Mouse (Mus musculus) cerebellum, adult 2 months (tissue): ENCODE data around the gene Ccdc117. TPM values are rescaled to one million over a fixed set of nuclear protein-coding genes. Genes with fewer than 3 reads are reported as not detected.

Experiments used
- DNase-seq, 2 experiments: peaks; one replicate each; pipeline ENCODE4 v3.0.0; 2021
- H3K27ac ChIP-seq: fragments of 200-500 bp; 2 replicates; pipeline ENCODE4 v1.5.1; 2012; ENCODE audit warnings: low read length, control low read depth, inconsistent platforms; ENCODE audit not compliant: insufficient read depth
- H3K27me3 ChIP-seq: fragments of 200-500 bp; 2 replicates; pipeline ENCODE4 v1.6.1; 2012; ENCODE audit warnings: inconsistent platforms, mild to moderate bottlenecking, low read length, moderate library complexity; ENCODE audit not compliant: control insufficient read depth, insufficient read depth
- H3K4me1 ChIP-seq: fragments of 200-500 bp; 2 replicates; pipeline ENCODE4 v1.6.1; 2011; ENCODE audit warnings: low read length; ENCODE audit not compliant: control insufficient read depth, insufficient read depth
- H3K4me3 ChIP-seq: fragments of 200-500 bp; replicated peaks from 2 replicates; pipeline ENCODE3; 2011; ENCODE audit warnings: mild to moderate bottlenecking, low read depth, low read length, control low read depth; ENCODE audit not compliant: insufficient read depth
- CTCF ChIP-seq: fragments of 200-500 bp; IDR thresholded peaks from 2 replicates; pipeline ENCODE4 v1.5.1; 2011; ENCODE audit warnings: low read depth, mild to moderate bottlenecking, control low read depth, low read length, moderate library complexity, borderline replicate concordance; ENCODE audit not compliant: insufficient read depth
- POLR2A ChIP-seq: fragments of 200-500 bp; IDR thresholded peaks from 2 replicates; pipeline ENCODE4 v1.6.1; 2011; ENCODE audit warnings: low read length, control low read depth, borderline replicate concordance; ENCODE audit not compliant: insufficient read depth
- WGBS: fragments of 180-500 bp; shearing (Covaris S2); methylation state at CpG from one replicate; pipeline ENCODE4 v1.1.7; 2018; 5-methylcytosine and 5-hydroxymethylcytosine counted together
- polyA plus RNA-seq: library from polyadenylated mRNA; depleted of rRNA; stranded (reverse); fragments of >200 nt; gene quantifications from 2 replicates; pipeline ENCODE4 v1.2.3, GENCODE M21; 2012

The Ccdc117 gene
- polyA plus RNA-seq, 1 experiment = 13.1 TPM

GRCm38 (mm10) chr11:5528841-5529240 lies 13.1 kb downstream of the Ccdc117 start:
- Histone ChIP-seq H3K27me3 (no peaks in the 10 kb centered on the region), H3K4me3 (no peak overlapping the region), H3K27ac (no peak overlapping the region), H3K4me1 (peaks cover 3% of the 10 kb centered on the region; the same call in 1 of the 2 replicates)
- 35% methylated on average over 5 of the region's 5 CpGs for WGBS
- DNase-seq = no peak
- no peak for TF ChIP-seq CTCF
- no peak for TF ChIP-seq POLR2A

- no peak for DNase-seq
- 75% methylated on average over 5 of the region's 5 CpGs for WGBS
- no peaks in the 10 kb centered on the region for H3K27me3 ChIP-seq
- H3K4me1 ChIP-seq = peaks cover 7% of the 10 kb centered on the region; the same call in 1 of the 2 replicates
- no peak for TF ChIP-seq CTCF
- no peak for TF ChIP-seq POLR2A
- no peak overlapping the region for H3K27ac ChIP-seq
- H3K4me3 ChIP-seq = no peak overlapping the region
Observed at GRCm38 (mm10) chr11:5527865-5528523, 14.0 kb downstream of the Ccdc117 start.

- 86% methylated on average over 7 of the region's 7 CpGs for WGBS
Observed at GRCm38 (mm10) chr11:5526573-5527439, 15.2 kb downstream of the Ccdc117 start.

DNA sequence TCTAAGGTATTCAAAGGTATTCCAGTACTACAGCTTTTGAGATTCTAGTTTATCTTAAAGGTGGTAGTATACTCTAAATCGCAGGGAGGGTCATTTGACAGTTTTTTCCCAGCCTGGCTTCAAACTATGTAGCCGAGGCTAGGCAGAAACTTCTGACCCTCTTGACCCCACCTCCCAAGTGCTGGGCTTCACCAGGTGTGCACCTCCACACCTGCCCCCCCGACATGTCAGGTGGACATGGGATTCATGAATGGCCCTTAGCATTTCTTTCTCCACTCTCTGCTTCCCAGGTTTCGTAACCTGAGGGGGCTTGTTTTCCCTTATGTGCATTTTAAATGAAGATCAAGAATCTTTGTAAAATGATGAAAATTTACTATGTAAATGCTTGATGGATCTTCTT lies 16.6 kb downstream of the Ccdc117 start:
- no peak overlapping the region for H3K4me3 ChIP-seq
- WGBS = 93% methylated on average over 4 of the region's 4 CpGs
- no peak overlapping the region for H3K27ac ChIP-seq
- no peaks in the 10 kb centered on the region for H3K27me3 ChIP-seq
- no peak for DNase-seq
- TF ChIP-seq CTCF (no peak), POLR2A (no peak)
- H3K4me1 ChIP-seq = peaks cover 7% of the 10 kb centered on the region; the same call in 1 of the 2 replicates

More at GRCm38 (mm10) chr11:5526573-5527439, 15.2 kb downstream of the Ccdc117 start:
- Histone ChIP-seq H3K4me3 (no peak overlapping the region), H3K27me3 (no peaks in the 10 kb centered on the region), H3K27ac (no peak overlapping the region), H3K4me1 (peaks cover 7% of the 10 kb centered on the region; the same call in 1 of the 2 replicates)
- DNase-seq = no peak
- no peak for TF ChIP-seq CTCF
- TF ChIP-seq POLR2A = no peak

DNA sequence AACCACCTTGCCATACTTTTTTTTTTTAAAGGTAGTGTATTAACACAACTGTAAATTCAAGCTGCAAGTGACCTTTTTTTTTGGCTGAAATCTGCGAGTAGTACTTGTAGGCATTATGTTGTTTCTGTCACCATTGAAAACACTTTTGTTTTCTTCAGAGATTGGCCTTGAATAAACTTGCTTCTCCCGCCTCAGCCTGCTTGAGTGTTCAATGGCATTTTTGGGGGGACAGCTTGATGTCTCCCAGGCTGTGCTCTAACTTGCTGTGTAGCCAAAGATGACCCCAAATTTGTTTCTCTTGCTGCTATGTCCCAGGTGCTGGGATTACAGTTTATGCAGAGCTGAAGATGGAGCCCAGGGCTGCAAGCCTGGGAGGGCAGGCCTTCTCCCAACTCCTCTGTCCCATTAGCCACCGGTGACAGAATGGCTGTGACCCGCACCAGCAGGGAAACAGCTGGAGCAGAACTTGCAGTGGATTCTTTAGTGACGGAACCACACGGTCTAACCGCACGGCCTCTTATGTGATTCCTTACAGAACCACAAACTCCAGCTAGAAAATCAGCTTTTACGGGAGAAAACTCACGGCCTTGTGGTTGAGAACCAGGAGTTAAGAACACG lies 19.1 kb downstream of the Ccdc117 start:
- no peak overlapping the region for H3K27ac ChIP-seq
- H3K4me3 ChIP-seq = no peak overlapping the region
- H3K27me3 ChIP-seq = no peaks in the 10 kb centered on the region
- TF ChIP-seq POLR2A = no peak
- TF ChIP-seq CTCF = no peak
- DNase-seq = no peak
- 86% methylated on average over 11 of the region's 11 CpGs for WGBS
- H3K4me1 ChIP-seq = peaks cover 7% of the 10 kb centered on the region; the same call in 1 of the 2 replicates

- H3K4me3 ChIP-seq = peak overlapping the region; percentile 67
- TF ChIP-seq CTCF = peak; percentile 49; the same call in 1 of the 2 replicates
- no peak for TF ChIP-seq POLR2A
- no peaks in the 10 kb centered on the region for H3K27me3 ChIP-seq
- H3K4me1 ChIP-seq = peaks cover 7% of the 10 kb centered on the region; the same call in 1 of the 2 replicates
- H3K27ac ChIP-seq = peak overlapping the region; percentile 96
- DNase-seq = peak; percentile 72 to 84
- WGBS = under 1% methylated on average over 34 of the region's 34 CpGs
Observed at GRCm38 (mm10) chr11:5521516-5522291, 20.3 kb downstream of the Ccdc117 start.

GRCm38 (mm10) chr11:5521266-5521515 lies 20.8 kb downstream of the Ccdc117 start:
- Histone ChIP-seq H3K27me3 (no peaks in the 10 kb centered on the region), H3K4me1 (peaks cover 7% of the 10 kb centered on the region; the same call in 1 of the 2 replicates), H3K27ac (peak overlapping the region; percentile 96), H3K4me3 (peak overlapping the region; percentile 67)
- 0% methylated on average over 13 of the region's 13 CpGs for WGBS
- DNase-seq = peak in 1 of 2 experiments; percentile 76
- no peak for TF ChIP-seq CTCF
- TF ChIP-seq POLR2A = no peak
